Mouse (Mus musculus): Measurements from ENCODE around the gene Zfp266. TPM values are rescaled to one million over a fixed set of nuclear protein-coding genes. Genes with fewer than 3 reads are reported as not detected.

The Zfp266 gene
- polyA plus RNA-seq, 1 experiment from 2014 or later, result 75.9 TPM

GRCm38 (mm10) chr9:20518708-20519107 lies 2.5 kb downstream of the Zfp266 start:
- no peak overlapping the region for H3K4me3 ChIP-seq
- 87% methylated on average over 4 of the region's 4 CpGs for WGBS
- H3K9me3 ChIP-seq, result no peaks in the 10 kb centered on the region
- H3K27ac ChIP-seq, result no peak overlapping the region
- DNase-seq (ENCODE audit: low spot score), result no peak
- H3K27me3 ChIP-seq (ENCODE audit: insufficient read depth, poor library complexity, severe bottlenecking), result no peaks in the 10 kb centered on the region
- peaks cover 44% of the 10 kb centered on the region for H3K36me3 ChIP-seq
- H3K4me1 ChIP-seq, result peaks cover 16% of the 10 kb centered on the region

GRCm38 (mm10) chr9:20517727-20518126 lies 3.5 kb downstream of the Zfp266 start:
- DNase-seq (ENCODE audit: low spot score), result no peak
- 97% methylated on average over 1 of the region's 1 CpGs for WGBS
- no peaks in the 10 kb centered on the region for H3K9me3 ChIP-seq
- H3K4me3 ChIP-seq, result no peak overlapping the region
- no peaks in the 10 kb centered on the region for H3K27me3 ChIP-seq (ENCODE audit: insufficient read depth, poor library complexity, severe bottlenecking)
- no peak overlapping the region for H3K27ac ChIP-seq
- peaks cover 49% of the 10 kb centered on the region for H3K36me3 ChIP-seq
- H3K4me1 ChIP-seq, result peaks cover 16% of the 10 kb centered on the region

- Histone ChIP-seq H3K4me3 (no peak overlapping the region), H3K9me3 (no peaks in the 10 kb centered on the region), H3K4me1 (peaks cover under 1% of the 10 kb centered on the region; the same call in 1 of the 2 replicates), H3K27ac (no peak overlapping the region), H3K36me3 (peaks cover 59% of the 10 kb centered on the region), H3K27me3 (ENCODE audit: insufficient read depth, poor library complexity, severe bottlenecking) (no peaks in the 10 kb centered on the region)
- WGBS, result 82% methylated on average over 3 of the region's 3 CpGs
- DNase-seq (ENCODE audit: low spot score), result no peak
Measured at GRCm38 (mm10) chr9:20514016-20514415, 7.2 kb downstream of the Zfp266 start.

- WGBS, result 80% methylated on average over 8 of the region's 8 CpGs
Measured at GRCm38 (mm10) chr9:20512714-20513113, 8.5 kb downstream of the Zfp266 start.

GRCm38 (mm10) chr9:20511645-20512044 lies 9.6 kb downstream of the Zfp266 start:
- H3K36me3 ChIP-seq, result peaks cover 64% of the 10 kb centered on the region

More at GRCm38 (mm10) chr9:20512714-20513113, 8.5 kb downstream of the Zfp266 start:
- no peak for DNase-seq (ENCODE audit: low spot score)
- Histone ChIP-seq H3K27me3 (ENCODE audit: insufficient read depth, poor library complexity, severe bottlenecking) (no peaks in the 10 kb centered on the region), H3K9me3 (no peaks in the 10 kb centered on the region), H3K4me3 (no peak overlapping the region), H3K27ac (no peak overlapping the region), H3K4me1 (no peaks in the 10 kb centered on the region), H3K36me3 (peaks cover 61% of the 10 kb centered on the region)

GRCm38 (mm10) chr9:20510346-20510745 lies 10.9 kb downstream of the Zfp266 start:
- no peak overlapping the region for H3K4me3 ChIP-seq
- H3K36me3 ChIP-seq, result peaks cover 65% of the 10 kb centered on the region
- no peak for DNase-seq (ENCODE audit: low spot score)
- no peak overlapping the region for H3K27ac ChIP-seq
- WGBS, result 69% methylated on average over 1 of the region's 1 CpGs
- H3K27me3 ChIP-seq (ENCODE audit: insufficient read depth, poor library complexity, severe bottlenecking), result no peaks in the 10 kb centered on the region
- no peaks in the 10 kb centered on the region for H3K4me1 ChIP-seq
- H3K9me3 ChIP-seq, result no peaks in the 10 kb centered on the region

More at GRCm38 (mm10) chr9:20511645-20512044, 9.6 kb downstream of the Zfp266 start:
- Histone ChIP-seq H3K9me3 (no peaks in the 10 kb centered on the region), H3K4me3 (no peak overlapping the region), H3K27ac (no peak overlapping the region), H3K27me3 (ENCODE audit: insufficient read depth, poor library complexity, severe bottlenecking) (no peaks in the 10 kb centered on the region), H3K4me1 (no peaks in the 10 kb centered on the region)
- 83% methylated on average over 4 of the region's 4 CpGs for WGBS
- no peak for DNase-seq (ENCODE audit: low spot score)

GRCm38 (mm10) chr9:20509676-20510075 lies 11.5 kb downstream of the Zfp266 start:
- Histone ChIP-seq H3K4me3 (no peak overlapping the region), H3K9me3 (no peaks in the 10 kb centered on the region), H3K36me3 (peaks cover 65% of the 10 kb centered on the region), H3K4me1 (no peaks in the 10 kb centered on the region), H3K27ac (no peak overlapping the region), H3K27me3 (ENCODE audit: insufficient read depth, poor library complexity, severe bottlenecking) (no peaks in the 10 kb centered on the region)
- WGBS, result 76% methylated on average over 3 of the region's 3 CpGs
- no peak for DNase-seq (ENCODE audit: low spot score)

GRCm38 (mm10) chr9:20504801-20505200 lies 16.4 kb downstream of the Zfp266 start:
- no peaks in the 10 kb centered on the region for H3K9me3 ChIP-seq
- H3K4me3 ChIP-seq, result no peak overlapping the region
- H3K36me3 ChIP-seq, result peaks cover 88% of the 10 kb centered on the region
- H3K27ac ChIP-seq, result no peak overlapping the region
- WGBS, result 90% methylated on average over 5 of the region's 5 CpGs
- no peaks in the 10 kb centered on the region for H3K27me3 ChIP-seq (ENCODE audit: insufficient read depth, poor library complexity, severe bottlenecking)
- H3K4me1 ChIP-seq, result no peaks in the 10 kb centered on the region
- DNase-seq (ENCODE audit: low spot score), result peak; percentile 43

- WGBS, result 10% methylated on average over 9 of the region's 9 CpGs
- peak; percentile 64 for DNase-seq (ENCODE audit: low spot score)
- Histone ChIP-seq H3K4me3 (peak overlapping the region; percentile 93), H3K27me3 (ENCODE audit: insufficient read depth, poor library complexity, severe bottlenecking) (no peaks in the 10 kb centered on the region), H3K9me3 (no peaks in the 10 kb centered on the region), H3K36me3 (peaks cover 35% of the 10 kb centered on the region), H3K27ac (peak overlapping the region; percentile 98), H3K4me1 (peaks cover 12% of the 10 kb centered on the region)
Measured at GRCm38 (mm10) chr9:20493281-20493680, 27.9 kb downstream of the Zfp266 start.

- Histone ChIP-seq H3K27me3 (ENCODE audit: insufficient read depth, poor library complexity, severe bottlenecking) (no peaks in the 10 kb centered on the region), H3K4me3 (peak within 1 kb of the TSS; percentile 93), H3K9me3 (no peaks in the 10 kb centered on the region), H3K4me1 (peaks cover 12% of the 10 kb centered on the region), H3K27ac (peak within 1 kb of the TSS; percentile 98), H3K36me3 (peaks cover 29% of the 10 kb centered on the region)
- WGBS, result 1% methylated on average over 40 of the region's 40 CpGs
- peak; percentile 95 for DNase-seq (ENCODE audit: low spot score)
Measured at GRCm38 (mm10) chr9:20492527-20493233, 28.5 kb downstream of the Zfp266 start, which contains the start of gene Zfp426. TSS of gene Zfp426 (minus strand) at chr9:20492746.

GRCm38 (mm10) chr9:20491858-20492526 lies 29.2 kb downstream of the Zfp266 start:
- Histone ChIP-seq H3K36me3 (peaks cover 23% of the 10 kb centered on the region), H3K27me3 (ENCODE audit: insufficient read depth, poor library complexity, severe bottlenecking) (no peaks in the 10 kb centered on the region), H3K4me1 (peaks cover 12% of the 10 kb centered on the region), H3K27ac (peak overlapping the region; percentile 98), H3K4me3 (peak overlapping the region; percentile 93), H3K9me3 (no peaks in the 10 kb centered on the region)
- 11% methylated on average over 20 of the region's 20 CpGs for WGBS
- no peak for DNase-seq (ENCODE audit: low spot score)

GRCm38 (mm10) chr9:20489536-20489935 lies 31.7 kb downstream of the Zfp266 start:
- Histone ChIP-seq H3K36me3 (peaks cover 27% of the 10 kb centered on the region), H3K27me3 (ENCODE audit: insufficient read depth, poor library complexity, severe bottlenecking) (no peaks in the 10 kb centered on the region), H3K4me3 (no peak overlapping the region), H3K27ac (no peak overlapping the region), H3K4me1 (peaks cover 12% of the 10 kb centered on the region), H3K9me3 (no peaks in the 10 kb centered on the region)
- 94% methylated on average over 5 of the region's 5 CpGs for WGBS
- peak; percentile 10 for DNase-seq (ENCODE audit: low spot score)

- H3K27ac ChIP-seq, result no peak overlapping the region
- H3K4me1 ChIP-seq, result no peaks in the 10 kb centered on the region
- H3K27me3 ChIP-seq (ENCODE audit: insufficient read depth, poor library complexity, severe bottlenecking), result no peaks in the 10 kb centered on the region
- no peak overlapping the region for H3K4me3 ChIP-seq
- no peak for DNase-seq (ENCODE audit: low spot score)
- H3K9me3 ChIP-seq, result no peaks in the 10 kb centered on the region
- 93% methylated on average over 5 of the region's 5 CpGs for WGBS
- H3K36me3 ChIP-seq, result peaks cover 67% of the 10 kb centered on the region
Measured at GRCm38 (mm10) chr9:20479396-20479795, 41.8 kb downstream of the Zfp266 start.

Measured in heart, embryonic 10.5 days (tissue).